Mouse (Mus musculus) colon, adult 2 months (tissue): ENCODE results near the gene Olfr628. TPM values are rescaled to one million over a fixed set of nuclear protein-coding genes. Genes with fewer than 3 reads are reported as not detected.

Experiments
- polyA plus RNA-seq: library from polyadenylated mRNA; depleted of rRNA; stranded (reverse); fragments of >200 nt; gene quantifications from 2 replicates; pipeline ENCODE4 v1.2.3, GENCODE M21; 2012; rRNA removed

The Olfr628 gene
- not detected in 2 replicates for polyA plus RNA-seq

GRCm38 (mm10) chr7:103730074-103730473, at the start of gene Olfr628:
Gene Olfr628 (plus strand): TSS chr7:103730374.

GRCm38 (mm10) chr7:103682420-103682819, 47.8 kb upstream of the Olfr628 start, which contains the start of gene Olfr625-ps1:
Gene Olfr625-ps1 (plus strand): TSS chr7:103682720.

GRCm38 (mm10) chr7:103714371-103714770, 15.8 kb upstream of the Olfr628 start, which contains the start of gene Olfr243:
Gene Olfr243 (plus strand): TSS chr7:103714671.

GRCm38 (mm10) chr7:103744843-103745242, 14.7 kb downstream of the Olfr628 start, which contains the start of gene Olfr629:
Gene Olfr629 (minus strand): TSS chr7:103744943.

GRCm38 (mm10) chr7:103757233-103757632, 27.1 kb downstream of the Olfr628 start, which contains the start of gene Olfr630:
Gene Olfr630 (minus strand): TSS chr7:103757333.

GRCm38 (mm10) chr7:103771494-103771893, 41.3 kb downstream of the Olfr628 start, which contains the start of gene Olfr69:
Gene Olfr69 (minus strand): TSS chr7:103771594.

GRCm38 (mm10) chr7:103779598-103779997, 49.4 kb downstream of the Olfr628 start, which contains the start of gene Olfr68:
Gene Olfr68 (minus strand): TSS chr7:103779698.

Other genes with a start within 250 kb of the Olfr628 start
- gene Olfr609, start 232.3 kb upstream of the Olfr628 start, polyA plus RNA-seq: not detected in 2 replicates
- not detected in 2 replicates for gene Olfr610, start 218.3 kb upstream of the Olfr628 start, polyA plus RNA-seq
- gene Olfr611, start 209.5 kb upstream of the Olfr628 start, polyA plus RNA-seq: not detected in 2 replicates
- gene Olfr612, start 187.7 kb upstream of the Olfr628 start, polyA plus RNA-seq: not detected in 2 replicates
- gene Olfr613, start 182.3 kb upstream of the Olfr628 start, polyA plus RNA-seq: not detected in 2 replicates
- not detected in 2 replicates for gene Olfr615, start 174.3 kb upstream of the Olfr628 start, polyA plus RNA-seq
- gene Olfr616, start 161.2 kb upstream of the Olfr628 start, polyA plus RNA-seq: not detected in 2 replicates
- gene Olfr617, start 157.3 kb upstream of the Olfr628 start, polyA plus RNA-seq: not detected in 2 replicates
- not detected in 2 replicates for gene Olfr618, start 140.3 kb upstream of the Olfr628 start, polyA plus RNA-seq
- gene Olfr619, start 129.8 kb upstream of the Olfr628 start, polyA plus RNA-seq: not detected in 2 replicates
- gene Olfr620, start 117.8 kb upstream of the Olfr628 start, polyA plus RNA-seq: not detected in 2 replicates
- gene Olfr622, start 87.7 kb upstream of the Olfr628 start, polyA plus RNA-seq: not detected in 2 replicates
- not detected in 2 replicates for gene Olfr623, start 66.7 kb upstream of the Olfr628 start, polyA plus RNA-seq
- not detected in 2 replicates for gene Olfr624, start 59.2 kb upstream of the Olfr628 start, polyA plus RNA-seq
- not detected in 2 replicates for gene Olfr625-ps1, start 47.7 kb upstream of the Olfr628 start, polyA plus RNA-seq
- not detected in 2 replicates for gene Olfr243, start 15.7 kb upstream of the Olfr628 start, polyA plus RNA-seq
- not detected in 2 replicates for gene Olfr629, start 14.6 kb downstream of the Olfr628 start, polyA plus RNA-seq
- not detected in 2 replicates for gene Olfr630, start 27.0 kb downstream of the Olfr628 start, polyA plus RNA-seq
- not detected in 2 replicates for gene Olfr69, start 41.2 kb downstream of the Olfr628 start, polyA plus RNA-seq
- gene Olfr68, start 49.3 kb downstream of the Olfr628 start, polyA plus RNA-seq: not detected in 2 replicates
- gene Olfr67, start 61.4 kb downstream of the Olfr628 start, polyA plus RNA-seq: not detected in 2 replicates
- 19.7 and 97.2 TPM in 2 replicates for gene Hbb-bt, start 83.6 kb downstream of the Olfr628 start, polyA plus RNA-seq
- gene Hbb-bs, start 97.7 kb downstream of the Olfr628 start, polyA plus RNA-seq: 178 and 1,004 TPM in 2 replicates
- gene Hbb-bh2, start 110.1 kb downstream of the Olfr628 start, polyA plus RNA-seq: not detected in 2 replicates
- gene Hbb-bh1, start 112.8 kb downstream of the Olfr628 start, polyA plus RNA-seq: not detected in 2 replicates
- not detected in 2 replicates for gene Hbb-y, start 122.8 kb downstream of the Olfr628 start, polyA plus RNA-seq
- not detected in 2 replicates for gene Olfr66, start 155.9 kb downstream of the Olfr628 start, polyA plus RNA-seq
- not detected in 2 replicates for gene Olfr64, start 164.1 kb downstream of the Olfr628 start, polyA plus RNA-seq
- gene Olfr65, start 173.1 kb downstream of the Olfr628 start, polyA plus RNA-seq: not detected in 2 replicates
- gene Olfr631, start 198.5 kb downstream of the Olfr628 start, polyA plus RNA-seq: 0.12 TPM in 1 of 2 replicates, not detected in the other
- not detected in 2 replicates for gene Olfr632, start 204.0 kb downstream of the Olfr628 start, polyA plus RNA-seq
- gene Olfr633, start 214.1 kb downstream of the Olfr628 start, polyA plus RNA-seq: not detected in 2 replicates
- not detected in 2 replicates for gene Olfr635, start 240.8 kb downstream of the Olfr628 start, polyA plus RNA-seq